In the genomic region with DNA sequence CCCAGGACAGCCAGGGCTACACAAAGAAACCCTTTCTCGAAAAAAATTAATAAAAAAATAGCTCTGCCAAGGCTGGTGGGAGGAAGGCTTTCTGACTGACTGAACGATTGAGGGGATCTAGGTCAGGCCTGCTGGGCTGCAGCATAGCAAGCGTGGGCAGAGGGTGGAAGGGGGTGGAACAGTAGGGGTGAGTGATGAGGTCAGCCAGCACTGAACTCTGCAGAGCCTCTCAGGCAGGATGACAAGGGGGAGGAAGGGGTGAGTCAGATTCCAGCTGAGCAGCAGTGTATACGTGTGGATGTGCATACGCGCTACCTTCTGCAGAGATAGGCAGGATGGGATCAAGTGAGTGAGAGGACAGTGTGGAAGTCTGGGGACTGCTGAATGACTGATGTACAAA, we compare ENCODE assay signal across 11 mouse cellular contexts. TPM values are rescaled to one million over a fixed set of nuclear protein-coding genes. Genes with fewer than 3 reads are reported as not detected.
DNase-seq lines count a peak whose midpoint lies in the region; ATAC-seq and TF ChIP-seq lines count a peak whose summit lies in the region.
"Had no signal": no experiment of that assay in that cellular context is flagged by ENCODE, and none has a peak within 500 bp of the region (broad histone marks: within the 10 kb centered on the region; RNA-seq: fewer than 3 reads in every experiment).

No protein-coding gene starts in this region.

- peak; percentile 86 for DNase-seq in cerebellum, adult 11-12 months
- DNase-seq in cerebellum, postnatal 4 days (ENCODE audit: low spot score in 2 of 2): no peak
- DNase-seq in kidney, adult 9 months: no peak
- peak; percentile 36 for DNase-seq in ES-CJ7 (ENCODE audit: low read depth, low spot score)
- no peak for DNase-seq in frontal cortex, postnatal 25 days (ENCODE audit: low spot score in 2 of 2)
- DNase-seq: B cell, adult 2 months had no signal

- no peaks in the 10 kb centered on the region for H3K9me3 ChIP-seq in kidney, embryonic 16.5 days (ENCODE audit: low read length)
- H3K9me3 ChIP-seq in forebrain, embryonic 13.5 days (replicated peaks): peaks cover 5% of the 10 kb centered on the region; the same call in 1 of the 2 replicates
- H3K9me3 ChIP-seq: liver, embryonic 15.5 days had no signal

- H3K9ac ChIP-seq in kidney, embryonic 16.5 days (replicated peaks; ENCODE audit: low read length): no peak overlapping the region
- H3K9ac ChIP-seq in forebrain, embryonic 13.5 days: no peak overlapping the region
- H3K9ac ChIP-seq: liver, embryonic 15.5 days had no signal

- no peaks in the 10 kb centered on the region for H3K27me3 ChIP-seq in kidney, embryonic 16.5 days (ENCODE audit: insufficient read depth, low read length)
- H3K27me3 ChIP-seq in forebrain, embryonic 13.5 days: no peaks in the 10 kb centered on the region
- H3K27me3 ChIP-seq: liver, embryonic 15.5 days had no signal

- ATAC-seq in kidney, embryonic 16.5 days (ENCODE audit: low FRiP score, low TSS enrichment): peak; percentile 32; the same call in 1 of the 2 replicates
- no peak for ATAC-seq in forebrain, embryonic 13.5 days

- TF ChIP-seq CTCF in cortical plate, adult 2 months (IDR thresholded peaks at IDR 0.05; ENCODE audit: extremely low read depth, insufficient read depth, low read length): no peak

- no peak overlapping the region for H3K4me3 ChIP-seq in kidney, embryonic 16.5 days (ENCODE audit: low read length)
- no peak overlapping the region for H3K4me3 ChIP-seq in cortical plate, adult 2 months (ENCODE audit: insufficient read depth, low read length)
- no peak overlapping the region for H3K4me3 ChIP-seq in forebrain, embryonic 13.5 days
- H3K4me3 ChIP-seq: forebrain, embryonic 10.5 days; liver, embryonic 15.5 days had no signal

- H3K4me2 ChIP-seq in kidney, embryonic 16.5 days (replicated peaks; ENCODE audit: low read depth, low read length): no peak overlapping the region
- H3K4me2 ChIP-seq in forebrain, embryonic 13.5 days: no peak overlapping the region
- H3K4me2 ChIP-seq: liver, embryonic 15.5 days had no signal

- H3K27ac ChIP-seq in kidney, embryonic 16.5 days (ENCODE audit: low read length): no peak overlapping the region
- H3K27ac ChIP-seq in cortical plate, adult 2 months (ENCODE audit: insufficient read depth, low read length): peak overlapping the region; percentile 9; the same call in 1 of the 2 replicates
- H3K27ac ChIP-seq in forebrain, embryonic 13.5 days: no peak overlapping the region
- H3K27ac ChIP-seq: forebrain, embryonic 10.5 days; liver, embryonic 15.5 days had no signal

- peaks cover 21% of the 10 kb centered on the region for H3K4me1 ChIP-seq in kidney, embryonic 16.5 days (ENCODE audit: insufficient read depth, low read length)
- H3K4me1 ChIP-seq in cortical plate, adult 2 months (ENCODE audit: control insufficient read depth, insufficient read depth, low read length): peaks cover 3% of the 10 kb centered on the region
- H3K4me1 ChIP-seq in forebrain, embryonic 13.5 days: peaks cover 12% of the 10 kb centered on the region

- 36% methylated on average over 6 of the region's 6 CpGs for WGBS in kidney, embryonic 16.5 days
- 79% methylated on average over 6 of the region's 6 CpGs for WGBS in forebrain, embryonic 13.5 days

- TF ChIP-seq POLR2A in cortical plate, adult 2 months (IDR thresholded peaks at IDR 0.05; ENCODE audit: extremely low read depth, insufficient read depth, low read length): no peak

- H3K36me3 ChIP-seq in kidney, embryonic 16.5 days (ENCODE audit: insufficient read depth, low read length): peaks cover 20% of the 10 kb centered on the region
- H3K36me3 ChIP-seq in forebrain, embryonic 13.5 days (ENCODE audit: poor library complexity, severe bottlenecking): peaks cover 28% of the 10 kb centered on the region

RNA-seq across cellular contexts. Expression of gene Hmgcl, which starts 3.7 kb away (rescaled TPM):
- polyA plus RNA-seq in kidney, embryonic 16.5 days (2015; fragmentation: Nextera tagmentation; extraction: Ambion mirVana): 86.5 and 93.2 TPM in 2 replicates
- polyA plus RNA-seq in cortical plate, adult 2 months (2012; rRNA removed): 46.4 and 50.5 TPM in 2 replicates
- polyA plus RNA-seq in forebrain, embryonic 13.5 days (2015; fragmentation: Nextera tagmentation; extraction: Ambion mirVana): 56.2 and 57.1 TPM in 2 replicates

RNA-seq across cellular contexts. Expression of gene Gale, which starts 13.6 kb away (rescaled TPM):
- 40.6 and 40.7 TPM in 2 replicates for polyA plus RNA-seq in kidney, embryonic 16.5 days (2015; fragmentation: Nextera tagmentation; extraction: Ambion mirVana)
- polyA plus RNA-seq in cortical plate, adult 2 months (2012; rRNA removed): 35.9 and 38.9 TPM in 2 replicates
- polyA plus RNA-seq in forebrain, embryonic 13.5 days (2015; fragmentation: Nextera tagmentation; extraction: Ambion mirVana): 28.7 and 33.6 TPM in 2 replicates

RNA-seq across cellular contexts. Expression of gene Lypla2, which starts 22.5 kb away (rescaled TPM):
- polyA plus RNA-seq in kidney, embryonic 16.5 days (2015; fragmentation: Nextera tagmentation; extraction: Ambion mirVana): 143 and 147 TPM in 2 replicates
- polyA plus RNA-seq in cortical plate, adult 2 months (2012; rRNA removed): 98.6 and 108 TPM in 2 replicates
- polyA plus RNA-seq in forebrain, embryonic 13.5 days (2015; fragmentation: Nextera tagmentation; extraction: Ambion mirVana): 163 and 173 TPM in 2 replicates

RNA-seq across cellular contexts. Expression of gene Fuca1, which starts 29.4 kb away (rescaled TPM):
- polyA plus RNA-seq in kidney, embryonic 16.5 days (2015; fragmentation: Nextera tagmentation; extraction: Ambion mirVana): 89.1 and 89.4 TPM in 2 replicates
- polyA plus RNA-seq in cortical plate, adult 2 months (2012; rRNA removed): 36.9 and 37.8 TPM in 2 replicates
- 41.7 and 56.6 TPM in 2 replicates for polyA plus RNA-seq in forebrain, embryonic 13.5 days (2015; fragmentation: Nextera tagmentation; extraction: Ambion mirVana)

RNA-seq across cellular contexts. Expression of gene Pithd1, which starts 37.2 kb away (rescaled TPM):
- polyA plus RNA-seq in kidney, embryonic 16.5 days (2015; fragmentation: Nextera tagmentation; extraction: Ambion mirVana): 46.8 and 48.7 TPM in 2 replicates
- 103 and 110 TPM in 2 replicates for polyA plus RNA-seq in cortical plate, adult 2 months (2012; rRNA removed)
- polyA plus RNA-seq in forebrain, embryonic 13.5 days (2015; fragmentation: Nextera tagmentation; extraction: Ambion mirVana): 50.9 and 53.6 TPM in 2 replicates

Comparison
In these comparisons a context has a peak if more than half of its experiments do, and no peak if none do; other contexts are left out.
1. DNase-seq: peak in cerebellum, adult 11-12 months (single experiment) and ES-CJ7 (single experiment); none in cerebellum, postnatal 4 days (0 of 2), kidney, adult 9 months (single experiment) and frontal cortex, postnatal 25 days (0 of 2).